Mouse (Mus musculus) telencephalon, adult 2 months (tissue): ENCODE measurements at regions not wholly inside any gene's neighbourhood (a gene's known extent, or its start where the extent isn't known, plus 50 kb on each side); places are given as distances from the start of the nearest gene placed in this dataset.
A peak's percentile ranks its signal among the peaks of the same experiment; 100 is the strongest.

Experiments used
- DNase-seq: peaks from one replicate; pipeline ENCODE4 v3.0.0-alpha.2; 2011; ENCODE audit warnings: low read depth, low spot score

GRCm38 (mm10) chr2:159354247-159354646 is 559.6 kb downstream of the Dhx35 start:
- DNase-seq = no peak

GRCm38 (mm10) chr2:159356503-159356902 is 561.9 kb downstream of the Dhx35 start:
- DNase-seq = no peak

- peak; percentile 69 for DNase-seq
Observed at GRCm38 (mm10) chr2:159361371-159361770, 566.8 kb downstream of the Dhx35 start.

- no peak for DNase-seq
Observed at GRCm38 (mm10) chr2:159392865-159393264, 598.3 kb downstream of the Dhx35 start.

GRCm38 (mm10) chr2:159401421-159402100 is 607.0 kb downstream of the Dhx35 start:
- DNase-seq = no peak

GRCm38 (mm10) chr2:159404940-159405339 is 610.3 kb downstream of the Dhx35 start:
- no peak for DNase-seq

- DNase-seq = no peak
Observed at GRCm38 (mm10) chr2:159414599-159414998, 620.0 kb downstream of the Dhx35 start.

GRCm38 (mm10) chr2:159418371-159418940 is 623.8 kb downstream of the Dhx35 start:
- no peak for DNase-seq

- no peak for DNase-seq
Observed at GRCm38 (mm10) chr2:159422281-159422937, 627.8 kb downstream of the Dhx35 start.

GRCm38 (mm10) chr2:159428201-159428600 is 633.6 kb downstream of the Dhx35 start:
- DNase-seq = no peak

GRCm38 (mm10) chr2:159430577-159431329 is 636.1 kb downstream of the Dhx35 start:
- DNase-seq = no peak

GRCm38 (mm10) chr2:159438961-159439360 is 644.4 kb downstream of the Dhx35 start:
- DNase-seq = no peak

- peak; percentile 5 for DNase-seq
Observed at GRCm38 (mm10) chr2:159443581-159443980, 649.0 kb downstream of the Dhx35 start.

GRCm38 (mm10) chr2:159446434-159446833 is 651.8 kb downstream of the Dhx35 start:
- no peak for DNase-seq

- DNase-seq = no peak
Observed at GRCm38 (mm10) chr2:159446886-159447285, 652.3 kb downstream of the Dhx35 start.

GRCm38 (mm10) chr2:159448976-159449375 is 654.4 kb downstream of the Dhx35 start:
- DNase-seq = no peak

- no peak for DNase-seq
Observed at GRCm38 (mm10) chr2:159451439-159451838, 656.8 kb downstream of the Dhx35 start.

GRCm38 (mm10) chr2:159481399-159482080 is 686.9 kb downstream of the Dhx35 start:
- DNase-seq = no peak

- DNase-seq = no peak
Observed at GRCm38 (mm10) chr2:159491090-159491489, 696.5 kb downstream of the Dhx35 start.

GRCm38 (mm10) chr2:159498691-159499090 is 704.1 kb downstream of the Dhx35 start:
- DNase-seq = no peak

- no peak for DNase-seq
Observed at GRCm38 (mm10) chr2:159501039-159501438, 706.4 kb downstream of the Dhx35 start.

GRCm38 (mm10) chr2:159519066-159519465 is 724.5 kb downstream of the Dhx35 start:
- no peak for DNase-seq
